Mouse (Mus musculus): ENCODE measurements around the gene Sec24d. TPM values are rescaled to one million over a fixed set of nuclear protein-coding genes. Genes with fewer than 3 reads are reported as not detected.

The Sec24d gene
- polyA plus RNA-seq (2012; rRNA removed), result 18.7 and 23.1 TPM in 2 replicates

DNA sequence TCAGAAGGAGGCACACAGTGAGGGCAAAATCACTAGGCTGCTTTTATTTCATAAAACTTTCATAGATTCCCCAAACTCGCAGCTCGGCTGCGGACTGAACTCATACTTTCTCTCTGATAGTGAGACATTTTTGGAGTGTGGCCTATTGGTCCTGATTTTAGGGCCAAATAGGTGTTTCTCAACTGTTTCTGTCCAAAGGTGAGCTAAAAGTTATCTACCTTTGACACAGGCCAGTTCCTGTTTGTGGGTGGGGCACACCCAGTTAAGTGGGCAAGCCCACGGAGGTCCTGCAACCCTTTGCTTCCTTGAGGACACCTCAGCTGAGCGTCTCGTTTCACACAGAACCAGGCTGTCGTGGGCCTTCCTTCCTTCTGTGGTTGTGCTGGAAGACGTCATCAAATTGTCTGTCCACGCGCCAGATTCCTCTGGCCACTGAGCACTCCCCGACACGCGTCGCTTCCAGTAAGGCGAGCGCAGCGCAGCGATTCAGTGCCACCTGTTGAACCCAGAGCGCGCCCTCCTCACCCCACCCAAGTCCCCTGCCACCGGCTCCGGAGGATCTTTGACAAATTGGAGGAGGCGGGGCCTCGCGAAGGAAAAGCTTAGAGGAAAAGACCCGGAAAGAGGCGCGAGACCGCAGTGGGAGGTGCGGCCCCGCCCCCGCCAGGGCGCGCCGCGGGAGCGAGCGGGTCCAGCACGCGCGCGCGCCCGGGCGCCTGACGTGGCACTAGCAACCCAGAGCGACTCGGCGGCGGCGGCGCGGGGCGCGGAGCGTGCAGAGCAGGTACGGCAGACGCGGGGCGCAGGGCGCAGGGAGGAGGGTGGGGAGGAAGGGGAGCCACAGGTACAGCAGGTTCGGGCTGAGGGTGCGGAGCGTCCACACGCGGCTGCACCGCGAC lies at the start of gene Sec24d:
Sec24d (plus strand) TSS at position 703 of the 899 bp plus-strand sequence.

DNA sequence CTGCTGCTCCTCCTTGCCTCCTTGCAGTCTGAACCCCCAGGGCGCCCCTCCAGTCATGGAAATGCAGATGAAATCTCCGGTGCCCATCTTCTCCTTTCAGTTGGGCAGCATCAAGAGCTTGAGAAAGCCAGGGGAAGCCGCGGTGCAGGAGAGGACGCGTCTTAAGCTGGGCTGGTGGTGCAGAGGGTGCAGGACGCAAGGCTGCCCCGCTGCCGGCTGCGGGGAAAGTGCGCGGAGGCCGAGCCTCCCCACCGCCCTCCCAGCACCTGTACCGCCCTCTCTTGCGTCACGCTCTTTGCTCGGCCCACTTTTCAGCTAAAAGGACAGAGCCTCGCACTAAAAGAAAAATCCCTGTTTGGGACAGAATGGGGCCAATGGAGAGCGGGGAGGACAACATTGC lies 31.3 kb upstream of the Sec24d start, which contains the start of gene Synpo2:
Synpo2 (minus strand) TSS at position 229 of the 400 bp plus-strand sequence.

DNA sequence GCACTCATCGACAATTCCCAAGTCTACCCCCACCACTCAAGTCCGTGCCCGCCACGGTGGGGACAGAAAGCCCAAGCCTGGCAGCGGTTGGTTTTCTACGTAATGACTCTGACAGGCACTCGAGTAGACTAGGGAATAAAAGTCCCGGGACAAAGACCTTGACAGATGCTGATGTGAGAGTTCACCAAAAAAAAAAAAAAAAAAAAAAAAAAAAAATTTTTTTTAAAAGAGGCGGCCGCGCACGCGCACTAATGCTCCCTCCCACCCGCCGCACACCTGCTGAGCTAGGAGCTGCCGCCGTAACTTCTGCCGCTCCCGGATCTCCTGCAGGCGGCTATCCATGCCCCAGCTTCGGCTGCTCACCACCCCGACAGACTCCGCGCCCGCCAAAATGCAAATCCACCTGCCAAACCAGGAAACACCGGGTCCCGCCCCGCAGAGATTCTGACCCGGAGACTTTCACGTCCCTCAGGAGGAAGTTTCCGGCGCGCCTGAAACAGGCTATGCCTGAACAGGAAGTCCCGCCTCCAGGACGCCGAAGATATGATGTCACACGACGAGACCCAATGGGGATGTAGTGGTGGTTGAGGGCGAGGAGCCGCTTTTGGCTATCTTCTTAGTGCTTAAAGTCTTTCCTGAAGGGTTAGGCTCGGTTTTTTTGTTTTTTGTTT lies 118.4 kb downstream of the Sec24d start, which contains the start of gene Mettl14:
Mettl14 (minus strand) TSS at position 623 of the 671 bp plus-strand sequence.

Other genes with a start within 250 kb of the Sec24d start
- gene Myoz2, start 232.4 kb upstream of the Sec24d start, polyA plus RNA-seq (2012; rRNA removed), result 0.12 TPM in 1 of 2 replicates, not detected in the other
- 0.05 and 0.06 TPM in 2 replicates for gene Synpo2, start 31.3 kb upstream of the Sec24d start, polyA plus RNA-seq (2012; rRNA removed)
- 4.3 and 4.8 TPM in 2 replicates for gene Mettl14, start 118.7 kb downstream of the Sec24d start, polyA plus RNA-seq (2012; rRNA removed)
- 0.66 and 0.70 TPM in 2 replicates for gene Prss12, start 179.5 kb downstream of the Sec24d start, polyA plus RNA-seq (2012; rRNA removed)

Data from liver, embryonic 18 days (tissue).